Mouse (Mus musculus) brain, adult 2 months (tissue): Measurements from ENCODE around the gene Gfi1b.

Experiments
- DNase-seq: peaks from one replicate; pipeline ENCODE4 v3.0.0; 2011; ENCODE audit warnings: low read depth, low spot score

Gfi1b gene

GRCm38 (mm10) chr2:28598692-28599568, 22.9 kb downstream of the Gfi1b start:
- DNase-seq, result no peak

GRCm38 (mm10) chr2:28597733-28598547, 23.8 kb downstream of the Gfi1b start:
- no peak for DNase-seq

- no peak for DNase-seq
Observed at GRCm38 (mm10) chr2:28596998-28597397, 24.8 kb downstream of the Gfi1b start.

- DNase-seq, result no peak
Observed at GRCm38 (mm10) chr2:28596021-28596420, 25.8 kb downstream of the Gfi1b start.

- DNase-seq, result peak; percentile 66
Observed at GRCm38 (mm10) chr2:28592809-28593208, 29.0 kb downstream of the Gfi1b start.

GRCm38 (mm10) chr2:28591479-28591878, 30.3 kb downstream of the Gfi1b start:
- DNase-seq, result no peak

- no peak for DNase-seq
Observed at GRCm38 (mm10) chr2:28588574-28588973, 33.2 kb downstream of the Gfi1b start.

- no peak for DNase-seq
Observed at GRCm38 (mm10) chr2:28585730-28586129, 36.1 kb downstream of the Gfi1b start.

GRCm38 (mm10) chr2:28585043-28585571, 36.7 kb downstream of the Gfi1b start:
- peak; percentile 93 for DNase-seq

- no peak for DNase-seq
Observed at GRCm38 (mm10) chr2:28583651-28584050, 38.1 kb downstream of the Gfi1b start, which contains the start of gene Gtf3c5. Gene Gtf3c5, minus strand, starts transcription at chr2:28583751.

GRCm38 (mm10) chr2:28582647-28583353, 39.0 kb downstream of the Gfi1b start:
- peak; percentile 97 for DNase-seq

GRCm38 (mm10) chr2:28578003-28578402, 43.8 kb downstream of the Gfi1b start:
- peak; percentile 17 for DNase-seq

GRCm38 (mm10) chr2:28576815-28577214, 45.0 kb downstream of the Gfi1b start:
- peak; percentile 22 for DNase-seq

GRCm38 (mm10) chr2:28575341-28575740, 46.4 kb downstream of the Gfi1b start:
- DNase-seq, result no peak

GRCm38 (mm10) chr2:28569903-28570302, 51.9 kb downstream of the Gfi1b start:
- no peak for DNase-seq

GRCm38 (mm10) chr2:28566545-28566944, 55.2 kb downstream of the Gfi1b start:
- peak; percentile 48 for DNase-seq

- DNase-seq, result no peak
Observed at GRCm38 (mm10) chr2:28564380-28564779, 57.4 kb downstream of the Gfi1b start.

- no peak for DNase-seq
Observed at GRCm38 (mm10) chr2:28563830-28564229, 58.0 kb downstream of the Gfi1b start.

- no peak for DNase-seq
Observed at GRCm38 (mm10) chr2:28563303-28563702, 58.5 kb downstream of the Gfi1b start, which contains the start of gene Cel. Gene Cel, minus strand, starts transcription at chr2:28563403.
